Mouse (Mus musculus): Measurements from ENCODE around the gene Dync1li1.

- TF ChIP-seq EP300 (IDR thresholded peaks at IDR 0.05), result no peak
- TF ChIP-seq CTCF (IDR thresholded peaks at IDR 0.05), result no peak
These were observed 10.7 kb downstream of the Dync1li1 start for GRCm38 (mm10) chr9:114699262-114699661.
